Mouse (Mus musculus) forebrain, embryonic 13.5 days (tissue): Measurements from ENCODE around the gene Fblim1. TPM values are rescaled to one million over a fixed set of nuclear protein-coding genes. Genes with fewer than 3 reads are reported as not detected.

ENCODE experiments used
- ATAC-seq: fragments of 200-750 bp; cut with Nextera tagmentation; 2 replicates; pipeline ENCODE4 v1.8.0; 2017
- H3K27ac ChIP-seq: fragments of 300-500 bp; sonication (generic); 2 replicates; pipeline ENCODE4 v1.5.1; 2015; ENCODE audit warnings: inconsistent platforms, mild to moderate bottlenecking, moderate library complexity
- H3K27me3 ChIP-seq: fragments of 300-500 bp; sonication (generic); 2 replicates; pipeline ENCODE4 v1.6.1; 2015; ENCODE audit warnings: mild to moderate bottlenecking, inconsistent platforms
- H3K36me3 ChIP-seq: fragments of 300-500 bp; sonication (generic); 2 replicates; pipeline ENCODE4 v1.6.1; 2015; ENCODE audit warnings: mild to moderate bottlenecking, inconsistent platforms; ENCODE audit not compliant: poor library complexity, severe bottlenecking
- H3K4me1 ChIP-seq: fragments of 300-500 bp; sonication (generic); 2 replicates; pipeline ENCODE4 v1.6.1; 2015; ENCODE audit warnings: inconsistent platforms
- H3K4me2 ChIP-seq: fragments of 300-500 bp; sonication (generic); 2 replicates; pipeline ENCODE4 v1.6.1; 2015; ENCODE audit warnings: inconsistent platforms, mild to moderate bottlenecking, moderate library complexity
- H3K4me3 ChIP-seq: fragments of 300-500 bp; sonication (generic); 2 replicates; pipeline ENCODE4 v1.5.1; 2015; ENCODE audit warnings: mild to moderate bottlenecking, inconsistent platforms
- H3K9ac ChIP-seq: fragments of 300-500 bp; sonication (generic); 2 replicates; pipeline ENCODE4 v1.6.1; 2015; ENCODE audit warnings: mild to moderate bottlenecking, inconsistent platforms
- H3K9me3 ChIP-seq: fragments of 300-500 bp; sonication (generic); replicated peaks from 2 replicates; pipeline ENCODE4 v1.6.1; 2016; ENCODE audit warnings: inconsistent platforms
- WGBS: fragments of 180-500 bp; shearing (Covaris S2); methylation state at CpG from one replicate; pipeline ENCODE4 v1.1.7; 2015; 5-methylcytosine and 5-hydroxymethylcytosine counted together
- polyA plus RNA-seq: library from polyadenylated mRNA; unstranded; fragments of >200 nt; fragmentation: Nextera tagmentation; extraction: Ambion mirVana; gene quantifications from 2 replicates; pipeline ENCODE4 v1.2.1, GENCODE M21; 2015

Gene Fblim1
- polyA plus RNA-seq, 1 experiment from 2014 or later = 11.1 TPM

DNA sequence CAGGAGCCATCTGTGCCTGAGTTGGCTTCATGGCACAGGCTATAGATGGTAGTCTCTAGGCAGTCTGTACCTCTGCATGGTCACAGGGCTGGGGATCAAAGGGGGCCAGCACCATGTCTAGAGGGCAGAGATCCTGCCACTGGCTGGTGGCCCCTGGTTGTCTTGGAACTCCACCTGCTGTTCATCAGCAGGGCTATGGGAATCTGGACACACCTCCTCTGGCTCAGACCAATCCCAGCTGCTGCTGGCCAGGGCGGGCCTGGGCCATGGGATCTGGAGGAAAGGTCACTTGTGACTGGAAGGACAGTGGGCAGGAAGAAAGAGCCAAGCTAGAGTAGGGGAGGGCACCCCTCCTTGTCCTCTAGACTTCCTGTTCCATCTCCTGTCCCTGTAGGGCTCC lies 17.8 kb upstream of the Fblim1 start, which contains the start of gene Slc25a34:
Gene Slc25a34, minus strand, starts transcription at position 156 of the 400 bp plus-strand sequence.
- Histone ChIP-seq H3K4me1 (no peaks in the 10 kb centered on the region), H3K9me3 (no peaks in the 10 kb centered on the region), H3K9ac (no peak within 1 kb of the TSS), H3K27me3 (no peaks in the 10 kb centered on the region), H3K27ac (no peak within 1 kb of the TSS), H3K4me3 (no peak within 1 kb of the TSS), H3K4me2 (no peak within 1 kb of the TSS), H3K36me3 (peaks cover 40% of the 10 kb centered on the region)
- ATAC-seq = no peak; the same call in 1 of the 2 replicates
- WGBS = 73% methylated on average over 1 of the region's 1 CpGs

GRCm38 (mm10) chr4:141623037-141623436 lies 17.1 kb upstream of the Fblim1 start:
- Histone ChIP-seq H3K9ac (no peak overlapping the region), H3K27me3 (peaks cover 2% of the 10 kb centered on the region), H3K27ac (no peak overlapping the region), H3K4me3 (no peak overlapping the region), H3K4me2 (no peak overlapping the region), H3K4me1 (peaks cover 3% of the 10 kb centered on the region; the same call in 1 of the 2 replicates), H3K9me3 (no peaks in the 10 kb centered on the region), H3K36me3 (peaks cover 33% of the 10 kb centered on the region)
- WGBS = 88% methylated on average over 11 of the region's 11 CpGs
- ATAC-seq = no peak

DNA sequence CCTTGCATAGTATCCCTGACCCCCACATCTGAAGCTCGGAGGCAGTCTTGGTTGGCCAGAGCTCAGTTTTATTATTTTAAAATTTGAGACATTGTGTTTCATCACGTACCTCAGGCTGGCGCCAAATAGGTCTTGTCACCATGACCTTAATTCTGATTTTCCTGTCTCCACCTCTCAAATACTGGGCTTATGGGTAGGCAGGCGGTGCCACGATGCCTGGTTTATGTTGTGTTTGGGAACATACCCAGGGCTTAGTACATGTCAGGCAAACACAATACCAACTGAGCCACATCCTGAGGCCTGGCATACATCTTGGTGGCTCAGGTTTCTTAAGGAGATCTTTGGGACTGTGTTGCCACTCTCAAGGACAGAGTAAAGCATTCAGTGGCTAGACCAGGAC lies 16.7 kb upstream of the Fblim1 start:
- Histone ChIP-seq H3K4me2 (no peak overlapping the region), H3K27me3 (peaks cover 7% of the 10 kb centered on the region), H3K27ac (no peak overlapping the region), H3K4me3 (no peak overlapping the region), H3K4me1 (peaks cover 7% of the 10 kb centered on the region), H3K9me3 (no peaks in the 10 kb centered on the region), H3K9ac (no peak overlapping the region), H3K36me3 (peaks cover 29% of the 10 kb centered on the region)
- WGBS = 95% methylated on average over 5 of the region's 5 CpGs
- no peak for ATAC-seq

GRCm38 (mm10) chr4:141622091-141622490 lies 16.2 kb upstream of the Fblim1 start:
- no peak for ATAC-seq

DNA sequence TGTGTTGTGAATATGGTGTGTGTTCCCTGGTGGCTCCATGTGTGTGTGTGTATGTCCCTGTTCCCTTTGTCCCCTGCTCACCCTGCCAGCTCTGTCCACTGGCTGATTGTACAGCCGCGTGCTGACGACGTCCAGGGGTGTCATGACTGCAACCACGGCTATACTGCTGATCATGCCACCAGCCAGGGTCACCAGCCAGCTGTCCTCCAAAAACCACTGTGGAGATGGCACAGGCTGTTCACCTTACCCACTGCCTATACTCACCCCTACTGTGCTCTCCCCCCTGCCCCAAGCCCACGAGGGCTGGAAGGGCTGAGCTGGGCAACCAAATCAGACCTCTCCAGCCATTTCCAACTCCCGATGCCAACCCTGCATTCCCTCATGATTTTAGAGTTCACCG lies 15.4 kb upstream of the Fblim1 start:
- 83% methylated on average over 8 of the region's 8 CpGs for WGBS
- Histone ChIP-seq H3K4me2 (no peak overlapping the region), H3K27ac (no peak overlapping the region), H3K36me3 (peaks cover 19% of the 10 kb centered on the region), H3K4me1 (peaks cover 10% of the 10 kb centered on the region), H3K9me3 (no peaks in the 10 kb centered on the region), H3K9ac (no peak overlapping the region), H3K27me3 (peaks cover 7% of the 10 kb centered on the region), H3K4me3 (no peak overlapping the region)
- ATAC-seq = no peak

More at GRCm38 (mm10) chr4:141622091-141622490, 16.2 kb upstream of the Fblim1 start:
- H3K9me3 ChIP-seq = no peaks in the 10 kb centered on the region
- no peak overlapping the region for H3K9ac ChIP-seq
- peaks cover 7% of the 10 kb centered on the region for H3K27me3 ChIP-seq
- peaks cover 25% of the 10 kb centered on the region for H3K36me3 ChIP-seq
- no peak overlapping the region for H3K4me3 ChIP-seq
- no peak overlapping the region for H3K4me2 ChIP-seq
- H3K27ac ChIP-seq = no peak overlapping the region
- H3K4me1 ChIP-seq = peaks cover 10% of the 10 kb centered on the region
- 80% methylated on average over 8 of the region's 8 CpGs for WGBS

DNA sequence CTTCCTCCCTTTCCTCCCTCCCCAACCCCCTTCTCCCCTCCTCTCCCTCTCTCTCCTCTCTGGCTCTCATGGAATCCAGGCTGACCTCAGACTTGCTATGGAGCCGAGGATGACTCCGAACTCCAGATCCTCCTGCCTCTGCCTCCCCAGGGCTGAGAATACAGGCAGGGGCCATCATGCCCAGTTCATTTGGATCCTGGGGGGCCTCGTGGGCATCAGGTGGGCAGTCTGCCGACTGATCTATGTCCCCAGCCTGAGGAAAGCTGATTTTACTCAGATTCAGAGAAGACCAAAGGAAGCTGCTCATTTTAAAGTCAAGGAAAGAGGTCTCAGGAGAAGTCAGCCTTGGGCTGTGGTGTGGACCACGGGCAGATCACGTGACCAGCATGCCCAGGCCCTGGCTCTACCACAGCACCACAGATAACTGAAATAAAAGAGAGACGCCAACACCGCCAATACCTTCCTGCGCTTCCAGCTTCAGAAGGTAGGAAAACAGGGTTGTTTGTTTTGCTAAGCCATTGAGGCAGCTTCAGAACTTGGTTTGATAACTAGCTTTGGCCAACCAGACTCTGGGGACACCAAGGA lies 13.5 kb upstream of the Fblim1 start:
- ATAC-seq = no peak
- Histone ChIP-seq H3K4me1 (peaks cover 10% of the 10 kb centered on the region), H3K27ac (no peak overlapping the region), H3K27me3 (peaks cover 7% of the 10 kb centered on the region), H3K9me3 (no peaks in the 10 kb centered on the region), H3K36me3 (peaks cover 3% of the 10 kb centered on the region; the same call in 1 of the 2 replicates), H3K4me2 (no peak overlapping the region), H3K4me3 (no peak overlapping the region), H3K9ac (no peak overlapping the region)
- 81% methylated on average over 9 of the region's 9 CpGs for WGBS

DNA sequence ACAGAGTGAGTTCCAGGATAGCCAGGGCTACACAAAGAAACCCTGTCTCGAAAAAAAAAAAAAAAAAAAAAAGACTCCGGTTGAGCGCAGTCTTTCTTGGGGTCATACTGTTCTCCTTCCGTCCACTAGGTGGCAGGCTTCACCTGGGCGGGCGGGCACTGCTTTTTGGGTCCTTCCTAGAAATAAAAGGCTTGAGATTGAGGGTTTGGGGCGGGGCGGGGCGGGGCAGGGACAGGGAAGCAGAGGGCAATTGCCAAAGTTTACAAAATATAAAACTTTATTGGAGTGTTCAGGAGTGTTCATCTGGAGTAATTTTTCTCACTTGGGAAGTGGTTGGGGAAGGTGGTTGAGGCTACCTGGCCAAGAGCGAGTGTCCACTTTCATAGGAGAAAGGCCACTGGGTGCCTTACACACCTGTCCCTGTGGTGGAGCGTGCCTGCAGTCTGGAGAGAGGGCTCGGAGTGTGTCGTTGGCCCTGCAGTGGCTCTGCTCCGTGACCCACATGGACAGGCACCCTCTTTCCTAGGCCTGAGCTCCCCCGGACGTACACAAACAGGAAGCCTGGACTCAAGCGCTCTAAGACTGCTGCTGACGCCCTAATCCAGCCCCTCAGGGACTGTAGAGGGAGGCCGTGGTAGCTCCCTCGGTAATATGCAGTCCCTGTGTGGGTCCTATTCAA lies 12.8 kb upstream of the Fblim1 start, which contains the start of gene Tmem82:
Gene Tmem82, minus strand, starts transcription at position 69 of the 679 bp plus-strand sequence.
- ATAC-seq = no peak
- H3K27ac ChIP-seq = no peak within 1 kb of the TSS
- H3K4me1 ChIP-seq = peaks cover 10% of the 10 kb centered on the region
- WGBS = 28% methylated on average over 20 of the region's 20 CpGs
- peak within 1 kb of the TSS; percentile 10; the same call in 1 of the 2 replicates for H3K4me3 ChIP-seq
- peak within 1 kb of the TSS; percentile 52 for H3K4me2 ChIP-seq
- no peak within 1 kb of the TSS for H3K9ac ChIP-seq
- H3K27me3 ChIP-seq = peaks cover 7% of the 10 kb centered on the region
- no peaks in the 10 kb centered on the region for H3K36me3 ChIP-seq
- no peaks in the 10 kb centered on the region for H3K9me3 ChIP-seq

GRCm38 (mm10) chr4:141617863-141618564 lies 12.1 kb upstream of the Fblim1 start:
- H3K4me1 ChIP-seq = peaks cover 10% of the 10 kb centered on the region
- ATAC-seq = peak; percentile 19; the same call in 1 of the 2 replicates
- peaks cover 7% of the 10 kb centered on the region for H3K27me3 ChIP-seq
- WGBS = 11% methylated on average over 22 of the region's 22 CpGs
- H3K4me2 ChIP-seq = peak overlapping the region; percentile 52
- H3K27ac ChIP-seq = no peak overlapping the region
- H3K4me3 ChIP-seq = peak overlapping the region; percentile 10; the same call in 1 of the 2 replicates
- H3K9me3 ChIP-seq = no peaks in the 10 kb centered on the region
- H3K36me3 ChIP-seq = no peaks in the 10 kb centered on the region
- no peak overlapping the region for H3K9ac ChIP-seq

DNA sequence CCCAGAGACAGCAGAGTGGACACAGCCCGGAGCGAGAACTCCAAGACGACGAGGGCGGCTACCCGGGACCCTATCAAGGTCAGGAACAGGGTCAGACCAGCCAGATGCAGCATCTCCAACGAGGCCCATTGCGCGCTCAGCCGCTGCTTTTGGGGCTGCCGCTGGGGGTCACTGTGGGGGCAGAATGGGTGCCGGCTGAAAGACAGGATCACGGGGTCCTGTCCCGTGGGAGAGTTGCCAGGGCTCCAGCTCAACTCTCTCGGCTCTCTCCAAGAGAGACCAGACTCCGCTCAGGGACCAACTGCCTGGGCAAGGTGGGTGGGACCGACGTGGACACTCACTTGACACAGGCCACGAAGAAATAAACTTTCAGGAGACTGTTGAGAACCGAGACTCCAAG lies 11.4 kb upstream of the Fblim1 start:
- ATAC-seq = peak; percentile 28; the same call in 1 of the 2 replicates
- Histone ChIP-seq H3K4me3 (0 out of 2 replicates have a peak overlapping the region, but pooled peaks have one; percentile 10), H3K9me3 (no peaks in the 10 kb centered on the region), H3K27ac (no peak overlapping the region), H3K9ac (no peak overlapping the region), H3K36me3 (no peaks in the 10 kb centered on the region), H3K27me3 (peaks cover 7% of the 10 kb centered on the region), H3K4me2 (peak overlapping the region; percentile 52), H3K4me1 (peaks cover 10% of the 10 kb centered on the region)
- 6% methylated on average over 20 of the region's 20 CpGs for WGBS

DNA sequence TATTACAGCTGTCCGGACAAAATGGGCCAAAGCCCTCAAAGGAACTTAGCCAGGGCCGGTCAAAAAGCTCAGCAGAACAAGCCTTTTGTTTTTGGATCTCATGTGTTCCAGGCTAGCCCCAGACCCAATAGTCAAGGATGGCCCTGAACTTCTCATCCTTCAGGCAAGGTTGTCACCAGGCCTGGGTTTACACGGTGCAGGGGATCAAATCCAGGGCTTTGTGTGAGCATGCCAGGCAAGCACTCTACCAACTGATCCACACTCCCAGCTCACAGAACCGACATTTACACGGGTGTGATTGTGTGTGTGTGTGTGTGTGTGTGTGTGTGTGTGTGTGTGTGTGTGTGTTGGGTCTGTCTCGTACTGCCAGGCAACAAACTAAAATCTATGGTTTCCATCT lies 10.9 kb upstream of the Fblim1 start:
- H3K4me3 ChIP-seq = no peak overlapping the region
- WGBS = 77% methylated on average over 6 of the region's 6 CpGs
- H3K36me3 ChIP-seq = no peaks in the 10 kb centered on the region
- peaks cover 10% of the 10 kb centered on the region for H3K4me1 ChIP-seq
- no peaks in the 10 kb centered on the region for H3K9me3 ChIP-seq
- H3K4me2 ChIP-seq = no peak overlapping the region
- peaks cover 7% of the 10 kb centered on the region for H3K27me3 ChIP-seq
- no peak for ATAC-seq
- no peak overlapping the region for H3K27ac ChIP-seq
- no peak overlapping the region for H3K9ac ChIP-seq

- Histone ChIP-seq H3K4me3 (no peak overlapping the region), H3K36me3 (no peaks in the 10 kb centered on the region), H3K4me2 (no peak overlapping the region), H3K9me3 (no peaks in the 10 kb centered on the region), H3K27ac (no peak overlapping the region), H3K9ac (no peak overlapping the region), H3K4me1 (peaks cover 10% of the 10 kb centered on the region), H3K27me3 (peaks cover 7% of the 10 kb centered on the region)
- 87% methylated on average over 14 of the region's 14 CpGs for WGBS
- ATAC-seq = no peak
Measured at GRCm38 (mm10) chr4:141614946-141615345, 9.1 kb upstream of the Fblim1 start.

GRCm38 (mm10) chr4:141609538-141609937 lies 3.6 kb upstream of the Fblim1 start:
- H3K9ac ChIP-seq = no peak overlapping the region
- no peaks in the 10 kb centered on the region for H3K9me3 ChIP-seq
- H3K4me3 ChIP-seq = no peak overlapping the region
- no peak for ATAC-seq
- H3K4me2 ChIP-seq = no peak overlapping the region
- H3K36me3 ChIP-seq = no peaks in the 10 kb centered on the region
- H3K27ac ChIP-seq = no peak overlapping the region
- 88% methylated on average over 6 of the region's 6 CpGs for WGBS
- no peaks in the 10 kb centered on the region for H3K27me3 ChIP-seq
- H3K4me1 ChIP-seq = no peaks in the 10 kb centered on the region
